ENCODE assay signal across 27 mouse cellular contexts in genomic region chr17:59760889-59761288, GRCm38 (mm10).
DNase-seq lines count a peak whose midpoint lies in the region; ATAC-seq and TF ChIP-seq lines count a peak whose summit lies in the region.
"Had no signal": no experiment of that assay in that cellular context is flagged by ENCODE, and none has a peak within 500 bp of the region (broad histone marks: within the 10 kb centered on the region; RNA-seq: fewer than 3 reads in every experiment).

No protein-coding gene starts in this region.

- no peak overlapping the region for H3K27ac ChIP-seq in liver, embryonic 14.5 days
- H3K27ac ChIP-seq in MEL (ENCODE audit: control insufficient read depth, low read depth, low read length): peak overlapping the region; percentile 49
- no peak overlapping the region for H3K27ac ChIP-seq in intestine, postnatal 0 days (ENCODE audit: low read depth, low read length)
- H3K27ac ChIP-seq: embryonic facial prominence, embryonic 12.5 days; embryonic facial prominence, embryonic 15.5 days; gastrocnemius, adult 2 months; heart, embryonic 15.5 days; hindbrain, embryonic 10.5 days; hindbrain, embryonic 13.5 days had no signal

- no peak for TF ChIP-seq POLR2A in MEL (IDR thresholded peaks at IDR 0.05; ENCODE audit: control insufficient read depth in 1 of 2, insufficient read depth in 1 of 2, low read depth in 1 of 2, low read length in 2 of 2, poor library complexity in 1 of 2)

- no peaks in the 10 kb centered on the region for H3K27me3 ChIP-seq in liver, embryonic 14.5 days (ENCODE audit: control insufficient read depth, insufficient read depth, low read length)
- no peaks in the 10 kb centered on the region for H3K27me3 ChIP-seq in MEL (ENCODE audit: control insufficient read depth in 1 of 2, insufficient read depth in 2 of 2, low read length in 2 of 2)
- no peaks in the 10 kb centered on the region for H3K27me3 ChIP-seq in intestine, postnatal 0 days (replicated peaks; ENCODE audit: control insufficient read depth, insufficient read depth, low read length)
- H3K27me3 ChIP-seq: embryonic facial prominence, embryonic 12.5 days; embryonic facial prominence, embryonic 15.5 days; heart, embryonic 12.5 days; heart, embryonic 15.5 days; hindbrain, embryonic 13.5 days had no signal

- no peak overlapping the region for H3K4me2 ChIP-seq in liver, embryonic 14.5 days (ENCODE audit: low read depth)
- no peak overlapping the region for H3K4me2 ChIP-seq in intestine, postnatal 0 days (replicated peaks; ENCODE audit: low read depth)
- H3K4me2 ChIP-seq: embryonic facial prominence, embryonic 12.5 days; embryonic facial prominence, embryonic 15.5 days; heart, embryonic 12.5 days; heart, embryonic 15.5 days; hindbrain, embryonic 13.5 days had no signal

- H3K9ac ChIP-seq in liver, embryonic 14.5 days (replicated peaks): no peak overlapping the region
- no peak overlapping the region for H3K9ac ChIP-seq in MEL (ENCODE audit: control insufficient read depth, low read depth, low read length, poor library complexity, severe bottlenecking)
- no peak overlapping the region for H3K9ac ChIP-seq in intestine, postnatal 0 days (ENCODE audit: low read depth, low read length)
- H3K9ac ChIP-seq: embryonic facial prominence, embryonic 12.5 days; embryonic facial prominence, embryonic 15.5 days; forebrain, postnatal 0 days; heart, embryonic 12.5 days; heart, embryonic 15.5 days; hindbrain, embryonic 13.5 days had no signal

- no peaks in the 10 kb centered on the region for H3K4me1 ChIP-seq in liver, embryonic 14.5 days (replicated peaks; ENCODE audit: control insufficient read depth in 2 of 2, insufficient read depth in 2 of 2, low read length in 1 of 2)
- H3K4me1 ChIP-seq in MEL (ENCODE audit: control insufficient read depth in 1 of 2, insufficient read depth in 2 of 2, low read length in 2 of 2): peaks cover 4 to 14% of the 10 kb centered on the region in 2 experiments; a peak in 3 of 4 replicates
- H3K4me1 ChIP-seq in intestine, postnatal 0 days (replicated peaks; ENCODE audit: control insufficient read depth, insufficient read depth, low read length): no peaks in the 10 kb centered on the region
- H3K4me1 ChIP-seq: embryonic facial prominence, embryonic 12.5 days; embryonic facial prominence, embryonic 15.5 days; heart, embryonic 12.5 days; heart, embryonic 15.5 days; hindbrain, embryonic 10.5 days; hindbrain, embryonic 13.5 days had no signal

- no peaks in the 10 kb centered on the region for H3K36me3 ChIP-seq in liver, embryonic 14.5 days (replicated peaks; ENCODE audit: control insufficient read depth, insufficient read depth, low read depth)
- peaks cover 0 to 16% of the 10 kb centered on the region in 2 experiments; a peak in 2 of 4 replicates for H3K36me3 ChIP-seq in MEL (ENCODE audit: control insufficient read depth in 1 of 2, insufficient read depth in 2 of 2, low read length in 2 of 2)
- no peaks in the 10 kb centered on the region for H3K36me3 ChIP-seq in intestine, postnatal 0 days (ENCODE audit: control insufficient read depth, insufficient read depth)
- H3K36me3 ChIP-seq: embryonic facial prominence, embryonic 12.5 days; embryonic facial prominence, embryonic 15.5 days; heart, embryonic 12.5 days; heart, embryonic 15.5 days; hindbrain, embryonic 10.5 days; hindbrain, embryonic 13.5 days had no signal

- no peak overlapping the region for H3K4me3 ChIP-seq in liver, embryonic 14.5 days (ENCODE audit: insufficient read depth in 1 of 2, low read depth in 2 of 2, low read length in 2 of 2)
- no peak overlapping the region for H3K4me3 ChIP-seq in MEL (ENCODE audit: control insufficient read depth in 1 of 2, insufficient read depth in 1 of 2, low read depth in 2 of 2, low read length in 2 of 2)
- no peak overlapping the region for H3K4me3 ChIP-seq in intestine, postnatal 0 days (ENCODE audit: low read depth, low read length)
- H3K4me3 ChIP-seq: embryonic facial prominence, embryonic 12.5 days; embryonic facial prominence, embryonic 15.5 days; gastrocnemius, adult 2 months; heart, embryonic 12.5 days; heart, embryonic 15.5 days; hindbrain, embryonic 10.5 days; hindbrain, embryonic 13.5 days had no signal

- TF ChIP-seq RAD21 in MEL (IDR thresholded peaks at IDR 0.05; ENCODE audit: low read depth, low read length): no peak; the same call in 1 of the 2 replicates

- WGBS in liver, embryonic 14.5 days (ENCODE audit: insufficient replicate concordance): 16% methylated on average over 5 of the region's 5 CpGs
- 77% methylated on average over 5 of the region's 5 CpGs for WGBS in intestine, postnatal 0 days

- no peak for DNase-seq in liver, embryonic 14.5 days (ENCODE audit: low read depth in 3 of 3, low spot score in 3 of 3)
- DNase-seq in liver: no peak
- peak; percentile 80 for DNase-seq in MEL (ENCODE audit: low read depth, low spot score)
- no peak for DNase-seq in embryo, embryonic 10 days (ENCODE audit: low spot score)
- DNase-seq: adrenal gland, adult 2 months; adrenal gland, postnatal 25 days; cerebellum, adult 11-12 months; cerebellum, adult 8-10 months; cerebellum, postnatal 10 days; cerebellum, postnatal 36 days; forebrain, postnatal 0 days; gastrocnemius, adult 2 months; gastrocnemius, postnatal 14 days; heart, adult 18-20 months; heart, postnatal 10 days; heart, postnatal 36 days had no signal

- TF ChIP-seq CTCF in liver, embryonic 14.5 days (IDR thresholded peaks at IDR 0.05; ENCODE audit: low read depth): no peak
- no peak for TF ChIP-seq CTCF in MEL (IDR thresholded peaks at IDR 0.05 in 2 of 3, conservative IDR thresholded peaks at IDR 0.05 in 1 of 3; ENCODE audit: control insufficient read depth in 1 of 3, insufficient read depth in 1 of 3, low read depth in 2 of 3, low read length in 3 of 3, poor library complexity in 1 of 3, severe bottlenecking in 1 of 3)
- TF ChIP-seq CTCF in intestine, postnatal 0 days (IDR thresholded peaks at IDR 0.05; ENCODE audit: low read depth): no peak

- no peak for TF ChIP-seq EP300 in liver, embryonic 14.5 days (IDR thresholded peaks at IDR 0.05; ENCODE audit: low read depth)
- peak; percentile 93 to 96 for TF ChIP-seq EP300 in MEL (IDR thresholded peaks at IDR 0.05; ENCODE audit: low read depth in 1 of 2, low read length in 2 of 2)

- H3K9me3 ChIP-seq in liver, embryonic 14.5 days (ENCODE audit: control insufficient read depth, low read length): no peaks in the 10 kb centered on the region
- no peaks in the 10 kb centered on the region for H3K9me3 ChIP-seq in MEL (replicated peaks; ENCODE audit: insufficient read depth, low read length)
- H3K9me3 ChIP-seq in intestine, postnatal 0 days (ENCODE audit: control insufficient read depth): no peaks in the 10 kb centered on the region
- H3K9me3 ChIP-seq: embryonic facial prominence, embryonic 12.5 days; embryonic facial prominence, embryonic 15.5 days; heart, embryonic 12.5 days; heart, embryonic 15.5 days; hindbrain, embryonic 10.5 days; hindbrain, embryonic 13.5 days had no signal

- ATAC-seq in liver, embryonic 14.5 days (ENCODE audit: insufficient read depth): peak; percentile 31; the same call in 1 of the 2 replicates
- peak; percentile 97 for ATAC-seq in granulocyte monocyte progenitor cell, adult 5-6 weeks (replicated peaks; ENCODE audit: poor library complexity, severe bottlenecking)
- ATAC-seq in megakaryocyte-erythroid progenitor cell, adult 5-6 weeks (replicated peaks; ENCODE audit: low FRiP score, low TSS enrichment, poor library complexity, severe bottlenecking): peak; percentile 84
- no peak for ATAC-seq in intestine, postnatal 0 days
- ATAC-seq: forebrain, embryonic 14.5 days; forebrain, postnatal 0 days; hindbrain, embryonic 16.5 days had no signal

- no peaks in the 10 kb centered on the region for H3K79me2 ChIP-seq in MEL (ENCODE audit: control insufficient read depth, insufficient read depth, low read length, poor library complexity)

TF ChIP-seq in MEL, 35 proteins besides CTCF, POLR2A, EP300 and RAD21:
- peak; percentile 76 for TF ChIP-seq TAL1 (IDR thresholded peaks at IDR 0.05; ENCODE audit: low read length)
- TF ChIP-seq BHLHE40 (IDR thresholded peaks at IDR 0.05; ENCODE audit: borderline replicate concordance, low read depth, low read length): peak; percentile 93
- TF ChIP-seq E2F4 (IDR thresholded peaks at IDR 0.05; ENCODE audit: borderline replicate concordance, low read depth, low read length): no peak
- no peak for TF ChIP-seq MAZ (IDR thresholded peaks at IDR 0.05; ENCODE audit: low read depth, low read length)
- TF ChIP-seq MYC (IDR thresholded peaks at IDR 0.05; ENCODE audit: low read depth, low read length): 0 out of 2 replicates have a peak, but pooled peaks have one; percentile 50
- TF ChIP-seq RCOR1 (IDR thresholded peaks at IDR 0.05; ENCODE audit: low read depth, low read length): peak; percentile 95
- TF ChIP-seq TBP (IDR thresholded peaks at IDR 0.05; ENCODE audit: low read depth, low read length): peak; percentile 59; the same call in 1 of the 2 replicates
- peak; percentile 94 for TF ChIP-seq TCF12 (IDR thresholded peaks at IDR 0.05; ENCODE audit: low read depth, low read length)
- no peak for TF ChIP-seq NRF1 (IDR thresholded peaks at IDR 0.05; ENCODE audit: insufficient read depth, low read depth, low read length, poor library complexity, severe bottlenecking)
- TF ChIP-seq GATA1 (IDR thresholded peaks at IDR 0.05; ENCODE audit: low read depth, low read length): peak; percentile 95
- no peak for TF ChIP-seq POLR2AphosphoS5 (IDR thresholded peaks at IDR 0.05; ENCODE audit: borderline replicate concordance, low read depth, low read length)
- peak; percentile 88 for TF ChIP-seq ETS1 (IDR thresholded peaks at IDR 0.05; ENCODE audit: low read depth, low read length)
